Mouse (Mus musculus): ENCODE data around the gene Ppp1r36. TPM values are rescaled to one million over a fixed set of nuclear protein-coding genes. Genes with fewer than 3 reads are reported as not detected.

The Ppp1r36 gene
- polyA plus RNA-seq, 1 experiment from 2014 or later, result 1.8 TPM

DNA sequence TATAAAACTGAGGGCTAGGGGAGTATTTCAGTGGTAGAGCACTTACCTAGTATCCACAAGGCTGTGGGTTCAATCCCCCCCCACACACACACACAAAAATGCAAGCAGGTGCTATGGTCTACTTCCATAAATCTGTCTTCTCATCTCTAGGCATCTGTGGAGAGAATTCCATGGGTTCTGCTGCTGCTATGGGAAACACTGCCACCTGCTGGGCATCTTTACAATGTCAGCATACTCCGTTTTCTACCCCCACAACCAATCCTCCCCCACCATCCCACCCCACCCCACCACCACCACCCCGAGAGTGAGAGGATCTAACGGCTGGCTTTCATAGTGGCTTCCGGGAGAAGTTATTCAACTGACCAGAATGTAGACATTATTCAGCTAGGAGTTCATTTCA, 54.7 kb downstream of the Ppp1r36 start:
- H3K9me3 ChIP-seq, result no peaks in the 10 kb centered on the region
- H3K4me3 ChIP-seq, result no peak overlapping the region
- 0 out of 2 replicates have a peak, but pooled peaks cover 6% of the 10 kb centered on the region for H3K4me1 ChIP-seq
- no peaks in the 10 kb centered on the region for H3K36me3 ChIP-seq
- H3K27ac ChIP-seq, result no peak overlapping the region
- H3K27me3 ChIP-seq (ENCODE audit: insufficient read depth, poor library complexity, severe bottlenecking), result no peaks in the 10 kb centered on the region
- 11% methylated on average over 4 of the region's 4 CpGs for WGBS
- peak; percentile 85 for DNase-seq (ENCODE audit: low spot score)

GRCm38 (mm10) chr12:76473562-76474245, 56.4 kb downstream of the Ppp1r36 start:
- no peak overlapping the region for H3K27ac ChIP-seq
- DNase-seq (ENCODE audit: low spot score), result no peak
- WGBS, result 72% methylated on average over 10 of the region's 10 CpGs
- no peaks in the 10 kb centered on the region for H3K27me3 ChIP-seq (ENCODE audit: insufficient read depth, poor library complexity, severe bottlenecking)
- no peaks in the 10 kb centered on the region for H3K9me3 ChIP-seq
- no peaks in the 10 kb centered on the region for H3K36me3 ChIP-seq
- no peak overlapping the region for H3K4me3 ChIP-seq
- H3K4me1 ChIP-seq, result peaks cover 8% of the 10 kb centered on the region

- Histone ChIP-seq H3K4me3 (no peak overlapping the region), H3K27ac (no peak overlapping the region), H3K4me1 (peaks cover 13% of the 10 kb centered on the region), H3K27me3 (ENCODE audit: insufficient read depth, poor library complexity, severe bottlenecking) (no peaks in the 10 kb centered on the region), H3K36me3 (no peaks in the 10 kb centered on the region), H3K9me3 (no peaks in the 10 kb centered on the region)
- DNase-seq (ENCODE audit: low spot score), result no peak
- WGBS, result 83% methylated on average over 8 of the region's 8 CpGs
These were observed 56.9 kb downstream of the Ppp1r36 start for GRCm38 (mm10) chr12:76474246-76474583.

DNA sequence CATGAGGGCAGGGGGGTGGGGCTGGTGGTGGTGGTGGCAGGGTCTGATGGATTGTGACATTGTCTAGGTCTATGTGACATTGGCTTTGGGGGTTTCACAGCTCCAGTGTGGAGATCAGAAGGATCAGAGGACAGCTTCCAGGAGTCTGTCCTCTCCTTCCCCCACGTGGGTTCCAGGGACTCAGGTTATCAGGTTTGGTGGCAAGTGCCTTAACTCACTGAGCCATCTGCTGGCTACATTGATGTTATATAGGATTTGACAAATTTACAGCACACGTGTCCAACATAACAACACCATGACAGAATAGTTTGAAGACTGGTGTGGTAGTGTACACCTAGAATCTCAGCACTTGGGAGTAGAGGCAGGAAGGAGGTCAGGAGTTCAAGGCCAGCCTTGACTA, 57.5 kb downstream of the Ppp1r36 start:
- Histone ChIP-seq H3K27ac (no peak overlapping the region), H3K36me3 (no peaks in the 10 kb centered on the region), H3K9me3 (no peaks in the 10 kb centered on the region), H3K4me3 (no peak overlapping the region), H3K4me1 (peaks cover 14% of the 10 kb centered on the region), H3K27me3 (ENCODE audit: insufficient read depth, poor library complexity, severe bottlenecking) (no peaks in the 10 kb centered on the region)
- DNase-seq (ENCODE audit: low spot score), result no peak
- 36% methylated on average over 2 of the region's 2 CpGs for WGBS

GRCm38 (mm10) chr12:76476146-76476545, 58.8 kb downstream of the Ppp1r36 start:
- peaks cover 14% of the 10 kb centered on the region for H3K4me1 ChIP-seq
- H3K27ac ChIP-seq, result no peak overlapping the region
- WGBS, result 100% methylated on average over 1 of the region's 1 CpGs
- no peaks in the 10 kb centered on the region for H3K27me3 ChIP-seq (ENCODE audit: insufficient read depth, poor library complexity, severe bottlenecking)
- DNase-seq (ENCODE audit: low spot score), result no peak
- H3K4me3 ChIP-seq, result no peak overlapping the region
- no peaks in the 10 kb centered on the region for H3K36me3 ChIP-seq
- H3K9me3 ChIP-seq, result no peaks in the 10 kb centered on the region

DNA sequence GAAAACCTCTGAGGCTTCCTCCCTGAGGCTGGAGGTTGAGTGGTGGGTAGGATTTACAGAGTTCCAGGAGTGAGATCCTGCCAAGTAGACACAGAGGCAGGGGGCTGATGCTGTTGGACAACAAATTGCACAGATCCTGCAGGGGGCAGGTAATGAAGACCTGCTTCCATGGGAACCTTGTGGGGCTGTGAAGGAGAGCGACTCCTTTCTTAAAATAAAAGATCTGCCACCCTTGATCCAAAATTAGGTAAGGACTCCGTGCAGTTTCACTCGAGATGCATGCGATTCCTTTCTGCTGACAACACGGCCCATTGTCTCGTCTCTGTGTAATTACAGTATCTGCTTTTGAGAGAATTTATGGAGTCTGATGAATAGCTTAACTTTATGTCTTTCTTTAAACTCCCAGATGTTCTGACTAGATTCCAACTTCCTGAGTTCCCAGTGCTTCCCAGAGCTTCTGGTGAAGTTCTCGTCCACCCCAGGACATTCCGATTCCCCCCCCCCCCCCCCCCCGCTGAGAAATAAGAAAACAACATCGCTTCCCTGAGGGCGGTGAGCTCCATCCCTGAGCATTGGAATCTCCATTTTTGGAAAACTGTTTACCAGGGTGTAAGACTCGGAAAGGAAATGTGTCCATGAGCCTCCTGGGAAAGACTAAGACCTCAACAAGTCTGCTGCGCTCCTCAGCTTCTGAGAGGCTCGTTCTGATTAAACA, 61.1 kb downstream of the Ppp1r36 start:
- Histone ChIP-seq H3K4me1 (peaks cover 14% of the 10 kb centered on the region), H3K36me3 (no peaks in the 10 kb centered on the region), H3K4me3 (peak overlapping the region; percentile 20; the same call in 1 of the 2 replicates), H3K27ac (peak overlapping the region; percentile 39; the same call in 1 of the 2 replicates), H3K27me3 (ENCODE audit: insufficient read depth, poor library complexity, severe bottlenecking) (no peaks in the 10 kb centered on the region), H3K9me3 (no peaks in the 10 kb centered on the region)
- no peak for DNase-seq (ENCODE audit: low spot score)
- WGBS, result 35% methylated on average over 14 of the region's 14 CpGs

DNA sequence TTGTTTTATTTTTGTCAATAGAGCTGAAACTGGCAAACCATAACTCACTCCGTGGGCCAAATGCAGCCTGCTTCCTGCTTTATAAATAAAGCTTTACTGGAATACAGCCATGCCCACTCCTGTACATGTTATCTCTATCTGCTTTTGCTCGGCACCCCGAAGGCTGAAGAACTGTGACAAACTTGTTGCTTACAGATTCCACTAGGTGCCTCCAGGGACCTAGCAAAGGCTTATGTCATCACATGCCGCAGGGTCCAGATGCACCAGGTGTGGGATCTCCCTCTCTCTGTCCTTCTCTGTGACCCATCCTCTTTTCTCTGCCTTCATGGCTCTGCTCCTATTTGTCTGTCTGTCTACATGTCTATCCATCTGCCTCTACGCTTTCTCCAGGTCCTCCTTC, 61.8 kb downstream of the Ppp1r36 start:
- 48% methylated on average over 5 of the region's 5 CpGs for WGBS
- no peak overlapping the region for H3K4me3 ChIP-seq
- no peaks in the 10 kb centered on the region for H3K36me3 ChIP-seq
- H3K9me3 ChIP-seq, result no peaks in the 10 kb centered on the region
- DNase-seq (ENCODE audit: low spot score), result no peak
- peak overlapping the region; percentile 39; the same call in 1 of the 2 replicates for H3K27ac ChIP-seq
- peaks cover 14% of the 10 kb centered on the region for H3K4me1 ChIP-seq
- no peaks in the 10 kb centered on the region for H3K27me3 ChIP-seq (ENCODE audit: insufficient read depth, poor library complexity, severe bottlenecking)

DNA sequence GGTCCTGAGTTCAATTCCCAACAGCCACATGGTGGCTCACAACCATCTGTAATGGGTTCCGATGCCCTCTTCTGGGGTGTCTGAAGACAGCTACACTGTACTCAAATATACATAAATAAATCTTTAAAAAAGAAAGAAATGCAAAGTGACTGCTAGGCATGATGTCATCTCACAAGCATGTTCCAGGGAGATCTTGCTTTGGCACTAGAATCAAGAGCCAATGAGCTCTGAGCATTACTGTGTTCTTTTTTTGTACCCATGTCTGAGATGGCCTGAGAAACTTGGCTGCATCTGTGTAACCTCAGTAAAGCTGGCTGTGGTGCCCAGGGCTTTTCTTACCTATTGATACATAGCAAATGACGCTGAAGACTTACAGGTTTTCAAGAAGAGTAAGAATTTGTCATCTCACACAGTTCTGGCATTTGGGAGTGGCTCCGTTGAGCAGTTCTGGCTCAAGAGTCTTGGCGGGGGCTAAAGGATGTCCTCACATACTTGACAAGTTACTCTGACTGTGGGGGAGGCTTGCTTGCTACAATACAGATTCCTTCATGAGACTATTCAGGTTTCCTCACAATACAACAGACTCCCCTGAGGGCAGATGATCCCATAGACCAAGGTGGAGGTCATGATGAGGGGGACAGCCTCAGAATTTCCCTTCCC, 62.6 kb downstream of the Ppp1r36 start:
- H3K27ac ChIP-seq, result no peak overlapping the region
- WGBS, result 71% methylated on average over 4 of the region's 4 CpGs
- H3K9me3 ChIP-seq, result no peaks in the 10 kb centered on the region

DNA sequence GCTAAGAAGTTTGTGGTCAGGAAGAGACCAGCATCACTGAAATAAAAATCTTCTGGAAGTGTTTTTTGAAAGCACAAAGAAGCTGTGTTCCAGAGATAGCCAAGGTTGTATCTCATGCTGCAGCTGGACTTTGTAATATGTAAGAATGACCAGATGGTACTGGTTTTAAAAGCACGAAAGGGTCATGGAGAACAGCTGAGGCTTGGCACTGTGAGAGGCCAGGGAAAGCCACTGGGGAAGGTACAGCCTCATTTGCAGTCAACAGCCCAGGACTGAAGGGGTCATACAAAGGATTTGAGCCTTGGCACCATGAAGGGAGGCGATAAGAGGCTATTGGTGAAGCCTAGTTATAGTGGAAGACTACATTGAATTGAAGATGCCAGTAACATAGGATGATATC, 65.1 kb downstream of the Ppp1r36 start:
- Histone ChIP-seq H3K36me3 (no peaks in the 10 kb centered on the region), H3K27ac (no peak overlapping the region), H3K4me3 (no peak overlapping the region), H3K4me1 (peaks cover 32% of the 10 kb centered on the region), H3K27me3 (ENCODE audit: insufficient read depth, poor library complexity, severe bottlenecking) (no peaks in the 10 kb centered on the region), H3K9me3 (no peaks in the 10 kb centered on the region)
- 83% methylated on average over 2 of the region's 2 CpGs for WGBS
- no peak for DNase-seq (ENCODE audit: low spot score)

More for the DNA sequence above, 62.6 kb downstream of the Ppp1r36 start:
- no peak overlapping the region for H3K4me3 ChIP-seq
- H3K27me3 ChIP-seq (ENCODE audit: insufficient read depth, poor library complexity, severe bottlenecking), result no peaks in the 10 kb centered on the region
- no peak for DNase-seq (ENCODE audit: low spot score)
- H3K4me1 ChIP-seq, result peaks cover 18% of the 10 kb centered on the region
- no peaks in the 10 kb centered on the region for H3K36me3 ChIP-seq

DNA sequence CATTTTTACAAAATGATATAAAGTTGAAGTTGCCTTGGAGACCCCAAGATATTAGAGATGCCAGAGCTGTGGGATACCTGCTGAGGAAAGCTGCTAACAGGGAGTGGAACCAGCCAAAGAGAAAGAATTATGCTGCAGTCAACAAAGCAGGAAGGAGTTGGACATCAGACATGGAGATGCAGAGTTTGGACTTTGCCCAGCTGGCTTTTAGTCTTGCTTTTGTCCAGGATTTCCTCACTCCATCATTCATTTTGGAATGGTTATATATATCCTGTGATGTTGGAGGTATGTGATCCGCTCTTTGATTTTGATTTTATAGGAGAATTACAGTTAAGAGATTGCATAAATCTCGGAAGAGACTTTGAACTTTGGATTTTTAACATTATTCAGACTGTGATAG, 65.6 kb downstream of the Ppp1r36 start:
- Histone ChIP-seq H3K4me3 (no peak overlapping the region), H3K27ac (no peak overlapping the region), H3K36me3 (no peaks in the 10 kb centered on the region), H3K9me3 (no peaks in the 10 kb centered on the region), H3K4me1 (peaks cover 32% of the 10 kb centered on the region), H3K27me3 (ENCODE audit: insufficient read depth, poor library complexity, severe bottlenecking) (no peaks in the 10 kb centered on the region)
- no peak for DNase-seq (ENCODE audit: low spot score)
- WGBS, result 81% methylated on average over 2 of the region's 2 CpGs

DNA sequence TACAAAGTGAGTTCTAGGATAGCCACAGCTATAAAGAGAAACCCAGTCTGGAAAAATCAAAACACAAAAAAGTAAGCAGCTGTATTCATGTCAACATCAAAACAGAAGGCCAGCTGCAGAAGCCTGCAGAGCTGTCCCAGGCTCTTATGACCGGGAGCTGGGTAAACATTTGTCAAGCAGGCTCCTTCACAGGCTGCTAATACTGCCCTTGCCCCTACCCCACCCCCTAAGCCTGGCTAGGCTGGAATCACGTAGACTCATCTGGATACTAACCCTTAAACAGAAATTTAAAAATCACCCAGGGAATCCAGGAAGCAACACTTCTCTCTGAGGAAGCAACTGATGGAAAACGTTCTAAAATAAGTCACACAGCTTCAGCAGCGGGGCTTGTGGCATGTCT, 67.5 kb downstream of the Ppp1r36 start:
- H3K27ac ChIP-seq, result no peak overlapping the region
- peaks cover 21% of the 10 kb centered on the region for H3K4me1 ChIP-seq
- no peak overlapping the region for H3K4me3 ChIP-seq
- 42% methylated on average over 4 of the region's 4 CpGs for WGBS
- H3K9me3 ChIP-seq, result no peaks in the 10 kb centered on the region
- no peaks in the 10 kb centered on the region for H3K36me3 ChIP-seq
- no peak for DNase-seq (ENCODE audit: low spot score)
- H3K27me3 ChIP-seq (ENCODE audit: insufficient read depth, poor library complexity, severe bottlenecking), result no peaks in the 10 kb centered on the region

GRCm38 (mm10) chr12:76485381-76485780, 68.0 kb downstream of the Ppp1r36 start:
- Histone ChIP-seq H3K4me1 (peaks cover 21% of the 10 kb centered on the region), H3K4me3 (no peak overlapping the region), H3K27me3 (ENCODE audit: insufficient read depth, poor library complexity, severe bottlenecking) (no peaks in the 10 kb centered on the region), H3K27ac (no peak overlapping the region), H3K36me3 (no peaks in the 10 kb centered on the region), H3K9me3 (0 out of 2 replicates have a peak, but pooled peaks cover under 1% of the 10 kb centered on the region)
- DNase-seq (ENCODE audit: low spot score), result no peak
- 65% methylated on average over 11 of the region's 11 CpGs for WGBS

- no peaks in the 10 kb centered on the region for H3K36me3 ChIP-seq
- H3K4me1 ChIP-seq, result peaks cover 21% of the 10 kb centered on the region
- no peaks in the 10 kb centered on the region for H3K27me3 ChIP-seq (ENCODE audit: insufficient read depth, poor library complexity, severe bottlenecking)
- H3K4me3 ChIP-seq, result no peak overlapping the region
- DNase-seq (ENCODE audit: low spot score), result no peak
- whole genome bisulfite sequencing, result 51% methylated on average over 9 of the region's 9 CpGs
- H3K27ac ChIP-seq, result peak overlapping the region; percentile 63
- H3K9me3 ChIP-seq, result 0 out of 2 replicates have a peak, but pooled peaks cover 3% of the 10 kb centered on the region
These were observed 69.6 kb downstream of the Ppp1r36 start for GRCm38 (mm10) chr12:76486943-76487342.

Data from heart, embryonic 10.5 days (tissue).